Mouse (Mus musculus) embryonic fibroblast, embryonic 13.5 days (primary cell): ENCODE results near the gene Mfsd4a.

Experiments used
- CTCF ChIP-seq: IDR thresholded peaks from 2 replicates; pipeline ENCODE4 v1.5.1; 2011; ENCODE audit warnings: mild to moderate bottlenecking, control low read depth, low read length, moderate library complexity, borderline replicate concordance; ENCODE audit not compliant: insufficient read depth
- POLR2A ChIP-seq: IDR thresholded peaks from 2 replicates; pipeline ENCODE4 v1.6.1; 2011; ENCODE audit warnings: low read depth, mild to moderate bottlenecking, control low read depth, low read length, moderate library complexity

DNA sequence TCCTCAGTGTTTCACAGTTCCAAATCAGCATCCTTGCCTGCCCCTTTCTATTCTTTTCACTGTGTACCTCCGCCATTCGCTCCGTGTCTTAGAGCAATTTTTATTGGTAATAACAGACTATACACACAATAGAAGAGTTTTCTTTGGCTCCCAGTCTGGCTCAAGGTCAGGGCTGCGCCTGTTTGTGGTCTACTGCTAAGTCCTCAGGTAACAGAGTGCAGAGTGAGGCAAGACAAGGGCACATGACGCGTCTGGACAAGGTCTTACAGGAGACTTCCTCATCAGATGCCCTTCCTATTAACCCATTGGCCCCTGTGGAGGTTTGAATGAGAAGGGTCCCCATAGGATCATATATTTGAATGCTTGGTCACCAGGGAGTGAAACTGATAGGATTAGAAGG, 21.9 kb upstream of the Mfsd4a start:
- TF ChIP-seq CTCF = no peak
- TF ChIP-seq POLR2A = no peak
